Mouse (Mus musculus) myocyte (in vitro differentiated cells): ENCODE data around the gene Dusp23.

ENCODE experiments used
- E2F4 ChIP-seq: IDR thresholded peaks from one replicate; pipeline ENCODE4 v1.6.1; 2011; ENCODE audit warnings: mild to moderate bottlenecking, control low read depth, moderate library complexity; ENCODE audit not compliant: insufficient read depth
- POLR2A ChIP-seq: IDR thresholded peaks from one replicate; pipeline ENCODE4 v1.6.1; 2011; ENCODE audit warnings: low read depth, mild to moderate bottlenecking, control low read depth, moderate library complexity; ENCODE audit not compliant: insufficient read length
- USF1 ChIP-seq: IDR thresholded peaks from one replicate; pipeline ENCODE4 v1.6.1; 2011; ENCODE audit warnings: low read depth, mild to moderate bottlenecking, control low read depth, moderate library complexity

- no peak for TF ChIP-seq E2F4
- no peak for TF ChIP-seq POLR2A
- TF ChIP-seq USF1 = no peak
Observed at GRCm38 (mm10) chr1:172667597-172667996, 34.8 kb upstream of the Dusp23 start.
